Mouse (Mus musculus): Measurements from ENCODE around the gene Pafah1b3.

DNA sequence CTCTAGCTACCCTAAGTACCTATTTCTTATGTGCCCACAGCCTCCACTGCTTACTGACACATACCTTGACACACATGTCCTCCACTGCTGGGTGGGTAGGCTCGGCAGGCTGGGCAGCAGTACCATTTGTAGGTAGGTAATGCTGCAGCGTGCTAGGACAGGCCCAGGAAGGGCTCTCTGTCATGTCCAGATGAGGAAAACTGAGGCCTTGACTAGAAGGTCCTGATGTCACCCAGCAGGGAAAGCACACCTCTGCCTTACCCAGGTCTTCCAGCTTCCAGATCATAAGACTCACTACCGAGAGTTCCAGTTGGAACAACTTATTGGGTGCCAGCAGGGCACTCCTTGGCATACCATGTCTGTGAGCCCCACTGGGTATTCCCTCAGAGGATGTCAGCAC is 22.8 kb downstream of the Pafah1b3 start:
- no peak for TF ChIP-seq ZC3H11A (IDR thresholded peaks at IDR 0.05; ENCODE audit: low read depth, low read length)
- TF ChIP-seq EP300 (IDR thresholded peaks at IDR 0.05; ENCODE audit: low read depth in 1 of 2, low read length in 2 of 2): no peak
